Mouse (Mus musculus): ENCODE results near the gene Tgm2. TPM values are rescaled to one million over a fixed set of nuclear protein-coding genes. Genes with fewer than 3 reads are reported as not detected.

Gene Tgm2
- 9.5 and 10.0 TPM in 2 replicates for polyA plus RNA-seq (2012; rRNA removed)

- TF ChIP-seq CTCF (IDR thresholded peaks at IDR 0.05; ENCODE audit: control insufficient read depth, insufficient read depth, insufficient replicate concordance, low read depth, low read length) = peak; percentile 68
- TF ChIP-seq POLR2A (IDR thresholded peaks at IDR 0.05; ENCODE audit: control insufficient read depth, low read depth, low read length) = peak; percentile 56
- H3K27ac ChIP-seq (ENCODE audit: control insufficient read depth, insufficient read depth, low read depth, low read length) = peak within 1 kb of the TSS; percentile 33; the same call in 1 of the 2 replicates
- H3K4me1 ChIP-seq (ENCODE audit: control insufficient read depth, insufficient read depth, low read length) = no peaks in the 10 kb centered on the region; the same call in 1 of the 2 replicates
- no peaks in the 10 kb centered on the region for H3K36me3 ChIP-seq (ENCODE audit: control insufficient read depth, insufficient read depth, low read length)
- peak within 1 kb of the TSS; percentile 54 for H3K4me3 ChIP-seq (ENCODE audit: control insufficient read depth, low read depth, low read length)
- H3K27me3 ChIP-seq (ENCODE audit: control insufficient read depth, insufficient read depth, low read length) = no peaks in the 10 kb centered on the region
Measured at GRCm38 (mm10) chr2:158146223-158146622, at the start of gene Tgm2. TSS of gene Tgm2 (minus strand) at chr2:158146436.

GRCm38 (mm10) chr2:158194945-158195640 lies 48.9 kb upstream of the Tgm2 start:
- Histone ChIP-seq H3K4me1 (ENCODE audit: control insufficient read depth, insufficient read depth, low read length) (peaks cover 2% of the 10 kb centered on the region), H3K27me3 (ENCODE audit: control insufficient read depth, insufficient read depth, low read length) (no peaks in the 10 kb centered on the region), H3K27ac (ENCODE audit: control insufficient read depth, insufficient read depth, low read depth, low read length) (no peak overlapping the region), H3K4me3 (ENCODE audit: control insufficient read depth, low read depth, low read length) (no peak overlapping the region), H3K36me3 (ENCODE audit: control insufficient read depth, insufficient read depth, low read length) (no peaks in the 10 kb centered on the region)
- TF ChIP-seq CTCF (IDR thresholded peaks at IDR 0.05; ENCODE audit: control insufficient read depth, insufficient read depth, insufficient replicate concordance, low read depth, low read length) (peak; percentile 78), POLR2A (IDR thresholded peaks at IDR 0.05; ENCODE audit: control insufficient read depth, low read depth, low read length) (no peak)

GRCm38 (mm10) chr2:158193611-158194336 lies 47.5 kb upstream of the Tgm2 start:
- peaks cover 2% of the 10 kb centered on the region for H3K4me1 ChIP-seq (ENCODE audit: control insufficient read depth, insufficient read depth, low read length)
- H3K4me3 ChIP-seq (ENCODE audit: control insufficient read depth, low read depth, low read length) = no peak overlapping the region
- no peak overlapping the region for H3K27ac ChIP-seq (ENCODE audit: control insufficient read depth, insufficient read depth, low read depth, low read length)
- H3K27me3 ChIP-seq (ENCODE audit: control insufficient read depth, insufficient read depth, low read length) = no peaks in the 10 kb centered on the region
- TF ChIP-seq POLR2A (IDR thresholded peaks at IDR 0.05; ENCODE audit: control insufficient read depth, low read depth, low read length) = no peak
- no peak for TF ChIP-seq CTCF (IDR thresholded peaks at IDR 0.05; ENCODE audit: control insufficient read depth, insufficient read depth, insufficient replicate concordance, low read depth, low read length)
- no peaks in the 10 kb centered on the region for H3K36me3 ChIP-seq (ENCODE audit: control insufficient read depth, insufficient read depth, low read length)

- Histone ChIP-seq H3K4me3 (ENCODE audit: control insufficient read depth, low read depth, low read length) (no peak overlapping the region), H3K36me3 (ENCODE audit: control insufficient read depth, insufficient read depth, low read length) (no peaks in the 10 kb centered on the region), H3K27ac (ENCODE audit: control insufficient read depth, insufficient read depth, low read depth, low read length) (peak overlapping the region; percentile 34), H3K4me1 (ENCODE audit: control insufficient read depth, insufficient read depth, low read length) (peaks cover 2% of the 10 kb centered on the region), H3K27me3 (ENCODE audit: control insufficient read depth, insufficient read depth, low read length) (no peaks in the 10 kb centered on the region)
- no peak for TF ChIP-seq POLR2A (IDR thresholded peaks at IDR 0.05; ENCODE audit: control insufficient read depth, low read depth, low read length)
- TF ChIP-seq CTCF (IDR thresholded peaks at IDR 0.05; ENCODE audit: control insufficient read depth, insufficient read depth, insufficient replicate concordance, low read depth, low read length) = no peak
Measured at GRCm38 (mm10) chr2:158191098-158191497, 44.9 kb upstream of the Tgm2 start.

GRCm38 (mm10) chr2:158189451-158189850 lies 43.2 kb upstream of the Tgm2 start:
- TF ChIP-seq POLR2A (IDR thresholded peaks at IDR 0.05; ENCODE audit: control insufficient read depth, low read depth, low read length) = no peak
- TF ChIP-seq CTCF (IDR thresholded peaks at IDR 0.05; ENCODE audit: control insufficient read depth, insufficient read depth, insufficient replicate concordance, low read depth, low read length) = no peak
- Histone ChIP-seq H3K36me3 (ENCODE audit: control insufficient read depth, insufficient read depth, low read length) (no peaks in the 10 kb centered on the region), H3K4me1 (ENCODE audit: control insufficient read depth, insufficient read depth, low read length) (peaks cover 2% of the 10 kb centered on the region), H3K27ac (ENCODE audit: control insufficient read depth, insufficient read depth, low read depth, low read length) (no peak overlapping the region), H3K4me3 (ENCODE audit: control insufficient read depth, low read depth, low read length) (no peak overlapping the region), H3K27me3 (ENCODE audit: control insufficient read depth, insufficient read depth, low read length) (no peaks in the 10 kb centered on the region)

- Histone ChIP-seq H3K4me3 (ENCODE audit: control insufficient read depth, low read depth, low read length) (no peak overlapping the region), H3K27me3 (ENCODE audit: control insufficient read depth, insufficient read depth, low read length) (no peaks in the 10 kb centered on the region), H3K4me1 (ENCODE audit: control insufficient read depth, insufficient read depth, low read length) (peaks cover 2% of the 10 kb centered on the region), H3K27ac (ENCODE audit: control insufficient read depth, insufficient read depth, low read depth, low read length) (no peak overlapping the region), H3K36me3 (ENCODE audit: control insufficient read depth, insufficient read depth, low read length) (no peaks in the 10 kb centered on the region)
- TF ChIP-seq POLR2A (IDR thresholded peaks at IDR 0.05; ENCODE audit: control insufficient read depth, low read depth, low read length) (no peak), CTCF (IDR thresholded peaks at IDR 0.05; ENCODE audit: control insufficient read depth, insufficient read depth, insufficient replicate concordance, low read depth, low read length) (no peak)
Measured at GRCm38 (mm10) chr2:158186206-158186871, 40.1 kb upstream of the Tgm2 start.

- Histone ChIP-seq H3K27me3 (ENCODE audit: control insufficient read depth, insufficient read depth, low read length) (no peaks in the 10 kb centered on the region), H3K4me3 (ENCODE audit: control insufficient read depth, low read depth, low read length) (no peak overlapping the region), H3K36me3 (ENCODE audit: control insufficient read depth, insufficient read depth, low read length) (no peaks in the 10 kb centered on the region), H3K4me1 (ENCODE audit: control insufficient read depth, insufficient read depth, low read length) (peaks cover 9% of the 10 kb centered on the region), H3K27ac (ENCODE audit: control insufficient read depth, insufficient read depth, low read depth, low read length) (no peak overlapping the region)
- no peak for TF ChIP-seq CTCF (IDR thresholded peaks at IDR 0.05; ENCODE audit: control insufficient read depth, insufficient read depth, insufficient replicate concordance, low read depth, low read length)
- TF ChIP-seq POLR2A (IDR thresholded peaks at IDR 0.05; ENCODE audit: control insufficient read depth, low read depth, low read length) = no peak
Measured at GRCm38 (mm10) chr2:158183266-158183665, 37.0 kb upstream of the Tgm2 start.

Measured in testis, adult 2 months (tissue).